Mouse (Mus musculus) spleen, postnatal 0 days (tissue): ENCODE measurements around the gene G6pc. TPM values are rescaled to one million over a fixed set of nuclear protein-coding genes. Genes with fewer than 3 reads are reported as not detected.

Experiments
- polyA plus RNA-seq: library from polyadenylated mRNA; unstranded; fragments of >200 nt; fragmentation: Nextera tagmentation; extraction: Ambion mirVana; gene quantifications from 2 replicates; pipeline ENCODE4 v1.2.1, GENCODE M21; 2015

Gene G6pc
- polyA plus RNA-seq = 0.06 TPM in 1 of 2 replicates, not detected in the other

DNA sequence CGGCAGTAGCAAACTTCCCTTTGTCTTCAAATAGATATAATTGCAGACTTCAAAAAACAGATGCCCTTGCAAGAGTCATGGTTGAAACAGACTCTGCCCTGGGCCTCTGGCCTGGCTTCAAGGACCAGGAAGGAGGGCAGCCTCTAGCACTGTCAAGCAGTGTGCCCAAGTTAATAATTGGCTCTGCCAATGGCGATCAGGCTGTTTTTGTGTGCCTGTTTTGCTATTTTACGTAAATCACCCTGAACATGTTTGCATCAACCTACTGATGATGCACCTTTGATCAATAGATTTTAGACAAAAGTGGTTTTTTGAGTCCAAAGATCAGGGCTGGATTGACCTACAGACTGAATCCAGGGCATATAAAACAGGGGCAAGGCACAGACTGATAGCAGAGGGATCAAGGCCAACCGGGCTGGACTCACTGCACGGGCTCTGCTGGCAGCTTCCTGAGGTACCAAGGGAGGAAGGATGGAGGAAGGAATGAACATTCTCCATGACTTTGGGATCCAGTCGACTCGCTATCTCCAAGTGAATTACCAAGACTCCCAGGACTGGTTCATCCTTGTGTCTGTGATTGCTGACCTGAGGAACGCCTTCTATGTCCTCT is at the start of gene G6pc:
TSS of gene G6pc (plus strand) at position 236 of the 610 bp plus-strand sequence.

DNA sequence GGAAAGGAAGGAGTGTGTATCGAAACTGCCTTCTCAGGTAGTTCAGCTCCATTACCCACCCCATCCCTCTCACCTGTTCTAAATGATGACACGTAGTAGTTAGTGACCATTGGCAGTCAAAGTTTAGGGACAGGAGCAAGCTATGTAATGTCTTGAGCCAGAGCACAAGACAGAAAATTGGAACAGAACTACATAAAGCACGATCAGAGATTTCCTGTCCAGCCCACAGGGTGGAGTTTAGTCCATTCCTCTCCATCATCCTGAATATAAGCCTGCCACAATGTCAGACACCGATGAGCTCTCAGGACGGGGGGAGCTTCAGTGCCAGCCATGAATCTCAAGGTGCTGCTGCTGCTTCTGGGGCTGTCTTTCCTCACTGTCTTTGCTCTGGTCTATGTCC is 42.6 kb upstream of the G6pc start, which contains the start of gene Aoc2:
TSS of gene Aoc2 (plus strand) at position 301 of the 400 bp plus-strand sequence.

GRCm38 (mm10) chr11:101330371-101330924 is 36.9 kb upstream of the G6pc start, which contains the start of gene Aoc3:
Gene Aoc3, plus strand, starts transcription at chr11:101330605.

DNA sequence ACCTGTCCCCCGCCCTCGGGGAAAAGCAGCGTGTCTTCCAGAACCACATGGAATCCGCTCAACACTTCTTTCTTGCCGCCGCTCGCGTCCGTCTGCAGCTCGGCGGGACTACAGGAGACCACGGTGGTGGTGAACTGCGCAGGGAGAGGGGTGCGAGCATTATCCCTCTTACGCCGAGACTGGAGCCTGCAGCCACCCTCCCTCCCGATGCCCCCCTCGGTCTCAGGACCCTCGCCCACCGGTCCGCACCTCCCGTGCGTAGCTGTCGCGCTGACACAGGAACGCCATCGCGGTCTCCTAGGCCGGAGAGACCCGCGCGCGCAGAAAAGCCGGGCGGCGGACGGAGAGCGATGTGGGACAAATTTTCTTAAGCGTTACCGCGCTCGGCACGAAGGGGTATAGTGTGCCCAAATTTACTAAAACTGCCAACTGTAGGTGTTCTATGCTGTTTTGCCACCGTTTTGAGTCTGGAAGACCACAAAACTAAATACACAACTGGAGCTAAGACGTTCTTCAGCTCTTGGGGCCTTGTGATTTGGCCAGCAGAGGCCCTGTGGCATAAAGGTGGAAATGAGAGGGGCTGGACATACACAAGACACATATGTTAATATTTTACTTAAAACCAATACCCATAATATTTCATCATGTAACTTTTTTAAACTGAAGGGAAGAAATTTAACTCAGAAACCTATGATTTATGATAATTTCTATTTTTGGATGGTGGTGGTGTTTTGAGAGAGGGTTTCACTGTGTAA is 49.9 kb downstream of the G6pc start, which contains the start of gene Aarsd1:
TSS of gene Aarsd1 (minus strand) at position 515 of the 755 bp plus-strand sequence.

DNA sequence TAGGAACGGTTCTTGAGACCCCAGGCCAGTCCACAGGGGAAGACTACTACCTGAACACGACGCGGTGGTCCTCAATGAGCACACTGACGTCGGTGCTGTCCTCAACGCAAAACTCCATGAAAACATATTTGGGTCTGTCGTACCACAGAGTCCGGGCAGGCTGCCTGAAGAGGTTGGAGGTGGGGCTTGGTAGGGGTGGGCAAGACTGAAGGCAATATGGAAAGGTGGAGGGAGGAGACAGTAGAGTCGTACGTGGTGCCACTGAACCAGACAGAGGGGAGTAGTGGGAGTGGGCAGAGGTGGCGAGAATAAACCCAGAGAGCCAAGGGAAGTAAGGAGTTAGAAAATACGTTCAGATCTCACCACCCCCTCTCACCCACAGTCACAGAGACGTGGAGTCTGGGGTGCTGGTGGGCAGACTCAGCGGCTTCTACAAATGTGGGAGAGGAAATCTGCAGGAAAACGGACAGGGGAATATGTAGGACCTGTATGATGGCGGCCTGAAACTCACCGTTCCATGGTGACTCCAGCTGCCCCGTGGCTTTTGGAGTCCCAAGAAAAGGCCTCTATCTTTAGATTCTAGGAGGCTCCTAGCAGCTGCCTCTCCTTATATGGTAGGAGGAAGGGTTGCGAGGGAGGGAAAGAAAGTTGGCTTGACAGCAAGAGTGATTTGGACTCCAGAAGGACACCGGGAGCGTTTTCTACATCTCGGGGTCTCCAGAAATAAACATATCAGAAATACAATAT is 56.9 kb downstream of the G6pc start, which contains the start of gene Gm27029:
TSS of gene Gm27029 (minus strand) at position 692 of the 747 bp plus-strand sequence.

GRCm38 (mm10) chr11:101424925-101425813 is 57.8 kb downstream of the G6pc start, which contains the start of the genes Rundc1 and Ptges3l:
Gene Rundc1, plus strand, starts transcription at chr11:101425085.
Gene Ptges3l, minus strand, starts transcription at chr11:101425333.

Other genes starting within 250 kb of the G6pc start
- 11.8 and 12.3 TPM in 2 replicates for gene Retreg3, start 247.7 kb upstream of the G6pc start, polyA plus RNA-seq
- gene Tubg1, start 247.6 kb upstream of the G6pc start, polyA plus RNA-seq = 33.1 and 39.4 TPM in 2 replicates
- 0.66 and 1.2 TPM in 2 replicates for gene Tubg2, start 211.7 kb upstream of the G6pc start, polyA plus RNA-seq
- gene Cntnap1, start 197.0 kb upstream of the G6pc start, polyA plus RNA-seq = 0.18 and 0.65 TPM in 2 replicates
- gene Plekhh3, start 196.2 kb upstream of the G6pc start, polyA plus RNA-seq = 2.9 and 4.0 TPM in 2 replicates
- gene Ccr10, start 192.1 kb upstream of the G6pc start, polyA plus RNA-seq = 0.15 and 0.16 TPM in 2 replicates
- gene Ezh1, start 141.1 kb upstream of the G6pc start, polyA plus RNA-seq = 9.0 and 10.7 TPM in 2 replicates
- 77.1 and 98.8 TPM in 2 replicates for gene Ramp2, start 121.5 kb upstream of the G6pc start, polyA plus RNA-seq
- gene Vps25, start 113.9 kb upstream of the G6pc start, polyA plus RNA-seq = 92.3 and 92.9 TPM in 2 replicates
- gene Wnk4, start 107.0 kb upstream of the G6pc start, polyA plus RNA-seq = 4.0 and 5.7 TPM in 2 replicates
- gene Cntd1, start 88.5 kb upstream of the G6pc start, polyA plus RNA-seq = 0.61 and 0.88 TPM in 2 replicates
- 103 and 105 TPM in 2 replicates for gene Coa3, start 88.4 kb upstream of the G6pc start, polyA plus RNA-seq
- 104 and 112 TPM in 2 replicates for gene Becn1, start 65.3 kb upstream of the G6pc start, polyA plus RNA-seq
- gene Psme3, start 51.3 kb upstream of the G6pc start, polyA plus RNA-seq = 134 and 137 TPM in 2 replicates
- 1.8 and 2.0 TPM in 2 replicates for gene Aoc2, start 42.5 kb upstream of the G6pc start, polyA plus RNA-seq
- gene Aoc3, start 37.0 kb upstream of the G6pc start, polyA plus RNA-seq = 0.78 and 0.86 TPM in 2 replicates
- gene Aarsd1, start 50.1 kb downstream of the G6pc start, polyA plus RNA-seq = 43.7 and 47.7 TPM in 2 replicates
- gene Gm27029, start 57.2 kb downstream of the G6pc start, polyA plus RNA-seq = 2.0 and 2.8 TPM in 2 replicates
- 6.6 and 7.2 TPM in 2 replicates for gene Rundc1, start 57.5 kb downstream of the G6pc start, polyA plus RNA-seq
- gene Ptges3l, start 57.8 kb downstream of the G6pc start, polyA plus RNA-seq = 2.0 and 2.4 TPM in 2 replicates
- 369 and 411 TPM in 2 replicates for gene Rpl27, start 74.7 kb downstream of the G6pc start, polyA plus RNA-seq
- 42.2 and 52.3 TPM in 2 replicates for gene Ifi35, start 80.8 kb downstream of the G6pc start, polyA plus RNA-seq
- gene Rnd2, start 97.4 kb downstream of the G6pc start, polyA plus RNA-seq = 3.2 and 5.3 TPM in 2 replicates
- 21.8 and 28.0 TPM in 2 replicates for gene Vat1, start 98.7 kb downstream of the G6pc start, polyA plus RNA-seq
- 11.9 and 16.4 TPM in 2 replicates for gene Brca1, start 184.4 kb downstream of the G6pc start, polyA plus RNA-seq
- 29.5 and 31.5 TPM in 2 replicates for gene Nbr1, start 184.6 kb downstream of the G6pc start, polyA plus RNA-seq
- 5.6 and 7.6 TPM in 2 replicates for gene Tmem106a, start 214.7 kb downstream of the G6pc start, polyA plus RNA-seq
- 0.23 TPM in 1 of 2 replicates, not detected in the other for gene Gm11634, start 231.7 kb downstream of the G6pc start, polyA plus RNA-seq